Mouse (Mus musculus): ENCODE measurements around the gene Morn5. TPM values are rescaled to one million over a fixed set of nuclear protein-coding genes. Genes with fewer than 3 reads are reported as not detected.

Morn5 gene
- polyA plus RNA-seq (2012), result not detected in 2 replicates

- no peak for TF ChIP-seq GATA1 (IDR thresholded peaks at IDR 0.05; ENCODE audit: low read length)
These were observed at the start of gene Morn5, which contains the start of gene Ndufa8 for GRCm38 (mm10) chr2:36048748-36049566. Morn5 (plus strand) TSS chr2:36049458. Ndufa8 (minus strand) TSS chr2:36049406.

- TF ChIP-seq GATA1 (IDR thresholded peaks at IDR 0.05; ENCODE audit: low read length), result no peak
These were observed 48.9 kb upstream of the Morn5 start for GRCm38 (mm10) chr2:36000390-36000789.

- TF ChIP-seq GATA1 (IDR thresholded peaks at IDR 0.05; ENCODE audit: low read length), result no peak
These were observed 47.1 kb upstream of the Morn5 start for GRCm38 (mm10) chr2:36002188-36002587.

GRCm38 (mm10) chr2:36008071-36008470 is 41.2 kb upstream of the Morn5 start:
- TF ChIP-seq GATA1 (IDR thresholded peaks at IDR 0.05; ENCODE audit: low read length), result no peak

- no peak for TF ChIP-seq GATA1 (IDR thresholded peaks at IDR 0.05; ENCODE audit: low read length)
These were observed 39.9 kb upstream of the Morn5 start for GRCm38 (mm10) chr2:36009386-36009785.

GRCm38 (mm10) chr2:36010579-36010978 is 38.7 kb upstream of the Morn5 start:
- TF ChIP-seq GATA1 (IDR thresholded peaks at IDR 0.05; ENCODE audit: low read length), result no peak

GRCm38 (mm10) chr2:36011331-36011825 is 37.9 kb upstream of the Morn5 start:
- no peak for TF ChIP-seq GATA1 (IDR thresholded peaks at IDR 0.05; ENCODE audit: low read length)

GRCm38 (mm10) chr2:36013010-36013409 is 36.2 kb upstream of the Morn5 start:
- no peak for TF ChIP-seq GATA1 (IDR thresholded peaks at IDR 0.05; ENCODE audit: low read length)

GRCm38 (mm10) chr2:36021385-36022159 is 27.7 kb upstream of the Morn5 start:
- TF ChIP-seq GATA1 (IDR thresholded peaks at IDR 0.05; ENCODE audit: low read length), result no peak

- no peak for TF ChIP-seq GATA1 (IDR thresholded peaks at IDR 0.05; ENCODE audit: low read length)
These were observed 26.0 kb upstream of the Morn5 start for GRCm38 (mm10) chr2:36023291-36023690.

- no peak for TF ChIP-seq GATA1 (IDR thresholded peaks at IDR 0.05; ENCODE audit: low read length)
These were observed 16.4 kb upstream of the Morn5 start for GRCm38 (mm10) chr2:36032884-36033283.

- no peak for TF ChIP-seq GATA1 (IDR thresholded peaks at IDR 0.05; ENCODE audit: low read length)
These were observed 15.3 kb upstream of the Morn5 start for GRCm38 (mm10) chr2:36033966-36034365.

GRCm38 (mm10) chr2:36034898-36035297 is 14.4 kb upstream of the Morn5 start:
- no peak for TF ChIP-seq GATA1 (IDR thresholded peaks at IDR 0.05; ENCODE audit: low read length)

- TF ChIP-seq GATA1 (IDR thresholded peaks at IDR 0.05; ENCODE audit: low read length), result no peak
These were observed 13.7 kb upstream of the Morn5 start for GRCm38 (mm10) chr2:36035413-36036081.

GRCm38 (mm10) chr2:36039297-36039985 is 9.8 kb upstream of the Morn5 start:
- no peak for TF ChIP-seq GATA1 (IDR thresholded peaks at IDR 0.05; ENCODE audit: low read length)

All from G1E-ER4 (cell line).